Mouse (Mus musculus) lung, postnatal 0 days (tissue): ENCODE results near the gene Pdzd9.

Experiments
- CTCF ChIP-seq: IDR thresholded peaks from 2 replicates; pipeline ENCODE4 v1.5.1; 2016; ENCODE audit warnings: antibody characterized with exemption, mild to moderate bottlenecking
- EP300 ChIP-seq: IDR thresholded peaks from 2 replicates; pipeline ENCODE4 v1.6.1; 2016; ENCODE audit warnings: antibody characterized with exemption, mild to moderate bottlenecking, control low read depth

DNA sequence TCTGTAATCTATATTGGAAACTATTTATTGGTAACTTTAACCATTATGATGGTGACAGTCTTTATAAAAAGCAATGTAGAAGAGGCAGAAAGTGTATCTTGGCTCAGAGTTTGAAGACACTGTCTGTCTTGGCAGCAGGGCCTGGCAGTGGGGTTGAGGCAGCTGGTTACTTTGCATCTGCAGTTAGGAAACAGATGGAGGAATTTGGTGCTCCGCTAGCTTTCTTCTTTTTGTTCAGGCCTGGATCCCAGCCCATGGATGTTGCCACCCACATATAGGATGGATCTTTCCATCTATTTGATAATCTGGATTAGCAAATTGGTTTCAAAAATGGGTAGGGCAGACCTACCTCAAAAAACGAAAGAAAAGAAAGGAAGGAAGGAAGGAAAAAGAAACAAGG lies 22.3 kb downstream of the Pdzd9 start:
- TF ChIP-seq CTCF (no peak), EP300 (no peak)
